Mouse (Mus musculus) lung, embryonic 14.5 days (tissue): ENCODE measurements around the gene Smarcd2. TPM values are rescaled to one million over a fixed set of nuclear protein-coding genes. Genes with fewer than 3 reads are reported as not detected.

Experiments used
- ATAC-seq: fragments of 200-750 bp; cut with Nextera tagmentation; 2 replicates; pipeline ENCODE4 v1.8.0; 2017; ENCODE audit warnings: mild to moderate bottlenecking, moderate TSS enrichment, moderate library complexity; ENCODE audit not compliant: insufficient read depth
- DNase-seq: peaks from one replicate; pipeline ENCODE4 v3.0.0-alpha.2; 2015
- H3K27ac ChIP-seq: fragments of 300-500 bp; sonication (generic); 2 replicates; pipeline ENCODE4 v1.5.1; 2014; ENCODE audit warnings: low read depth, mild to moderate bottlenecking, moderate library complexity
- H3K27me3 ChIP-seq: fragments of 300-500 bp; sonication (generic); 2 replicates; pipeline ENCODE4 v1.6.1; 2014; ENCODE audit warnings: low read length, control low read depth; ENCODE audit not compliant: insufficient read depth
- H3K36me3 ChIP-seq: fragments of 300-500 bp; sonication (generic); 2 replicates; pipeline ENCODE4 v1.6.1; 2014; ENCODE audit warnings: control low read depth; ENCODE audit not compliant: insufficient read depth
- H3K4me1 ChIP-seq: fragments of 300-500 bp; sonication (generic); 2 replicates; pipeline ENCODE4 v1.6.1; 2014; ENCODE audit warnings: antibody characterized with exemption, control low read depth; ENCODE audit not compliant: insufficient read depth
- H3K4me2 ChIP-seq: fragments of 300-500 bp; sonication (generic); 2 replicates; pipeline ENCODE4 v1.6.1; 2014; ENCODE audit warnings: mild to moderate bottlenecking
- H3K4me3 ChIP-seq: fragments of 300-500 bp; sonication (generic); 2 replicates; pipeline ENCODE4 v1.5.1; 2014; ENCODE audit warnings: low read depth, low read length
- H3K9ac ChIP-seq: fragments of 300-500 bp; sonication (generic); 2 replicates; pipeline ENCODE4 v1.6.1; 2014
- H3K9me3 ChIP-seq: fragments of 300-500 bp; sonication (generic); 2 replicates; pipeline ENCODE4 v1.6.1; 2016; ENCODE audit warnings: low read depth, low read length, control low read depth
- CTCF ChIP-seq: IDR thresholded peaks from 2 replicates; pipeline ENCODE4 v1.5.1; 2016; ENCODE audit warnings: antibody characterized with exemption, low read depth
- WGBS: fragments of 180-500 bp; shearing (Covaris S2); extraction: QIAGEN DNeasy Blood & Tissue Kit; methylation state at CpG from one replicate; pipeline ENCODE4 v1.1.7; 2014; 5-methylcytosine and 5-hydroxymethylcytosine counted together
- polyA plus RNA-seq: library from polyadenylated mRNA; unstranded; fragments of >200 nt; fragmentation: Nextera tagmentation; extraction: Ambion mirVana; gene quantifications from 2 replicates; pipeline ENCODE4 v1.2.1, GENCODE M21; 2014

The Smarcd2 gene
- polyA plus RNA-seq, 1 experiment from 2014 or later: 91.0 TPM

DNA sequence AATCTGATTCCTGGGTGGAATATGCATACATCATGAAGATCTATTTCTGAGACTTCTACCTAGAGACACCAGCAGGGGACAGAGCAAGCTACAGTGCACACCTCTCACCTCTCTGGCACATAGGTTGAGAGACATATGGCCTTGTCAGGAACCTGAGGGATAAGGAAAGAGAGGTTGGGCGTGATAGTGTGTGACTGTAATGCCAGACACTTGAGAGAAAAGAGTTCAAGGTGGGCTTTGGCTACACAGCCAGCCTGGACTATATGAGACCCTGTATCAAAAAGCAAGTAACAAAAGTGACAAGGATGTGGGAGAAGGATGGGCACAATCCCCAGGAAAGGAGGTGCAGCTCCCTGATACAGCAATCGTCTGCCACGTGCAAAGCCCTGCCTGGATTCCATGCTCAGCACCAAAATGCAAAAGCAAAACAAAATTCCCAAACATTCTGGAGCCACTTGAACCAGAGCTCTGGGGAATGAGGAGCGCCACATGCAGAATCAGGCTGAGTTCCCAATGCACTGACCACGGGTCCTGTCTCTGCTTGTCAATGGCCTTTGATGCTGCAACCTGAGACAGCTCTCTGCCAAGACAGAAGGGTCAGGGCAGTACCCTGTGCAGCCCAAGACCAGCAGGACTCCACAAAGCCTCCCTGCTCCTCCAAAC lies 1.5 kb downstream of the Smarcd2 start:
- Histone ChIP-seq H3K27me3 (no peaks in the 10 kb centered on the region), H3K4me1 (peaks cover 32% of the 10 kb centered on the region), H3K27ac (peak overlapping the region; percentile 98), H3K36me3 (peaks cover 26% of the 10 kb centered on the region), H3K9me3 (no peaks in the 10 kb centered on the region), H3K4me3 (peak overlapping the region; percentile 98), H3K9ac (peak overlapping the region; percentile 99), H3K4me2 (peak overlapping the region; percentile 89)
- no peak for ATAC-seq
- DNase-seq: peak; percentile 47
- WGBS: 13% methylated on average over 5 of the region's 5 CpGs
- peak; percentile 31; the same call in 1 of the 2 replicates for TF ChIP-seq CTCF

DNA sequence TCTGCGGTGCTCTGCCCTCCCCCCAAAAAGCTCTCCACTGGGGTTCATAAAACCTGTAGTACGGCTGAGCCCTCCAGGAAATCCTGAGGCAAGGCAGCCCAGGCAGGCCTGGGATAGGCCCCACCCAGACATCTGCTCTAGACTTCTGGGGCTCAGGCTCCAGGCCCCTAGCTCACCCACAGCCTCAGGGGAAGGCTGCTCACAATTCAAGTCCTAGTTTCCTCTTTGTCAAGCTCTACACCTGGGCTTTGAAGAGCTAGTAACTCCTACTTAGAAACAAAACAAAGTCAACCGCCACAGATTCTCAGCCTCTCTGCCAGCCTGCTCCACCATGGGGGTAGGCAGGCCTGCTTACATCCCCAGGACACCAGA lies 3.7 kb downstream of the Smarcd2 start:
- H3K4me3 ChIP-seq: peak overlapping the region; percentile 14
- peaks cover 25% of the 10 kb centered on the region for H3K4me1 ChIP-seq
- H3K9ac ChIP-seq: peak overlapping the region; percentile 49
- H3K27ac ChIP-seq: peak overlapping the region; percentile 72
- no peaks in the 10 kb centered on the region for H3K9me3 ChIP-seq
- 11% methylated on average over 3 of the region's 3 CpGs for WGBS
- TF ChIP-seq CTCF: no peak
- H3K4me2 ChIP-seq: peak overlapping the region; percentile 55
- no peak for ATAC-seq
- H3K27me3 ChIP-seq: no peaks in the 10 kb centered on the region
- H3K36me3 ChIP-seq: peaks cover 48% of the 10 kb centered on the region
- DNase-seq: peak; percentile 51

DNA sequence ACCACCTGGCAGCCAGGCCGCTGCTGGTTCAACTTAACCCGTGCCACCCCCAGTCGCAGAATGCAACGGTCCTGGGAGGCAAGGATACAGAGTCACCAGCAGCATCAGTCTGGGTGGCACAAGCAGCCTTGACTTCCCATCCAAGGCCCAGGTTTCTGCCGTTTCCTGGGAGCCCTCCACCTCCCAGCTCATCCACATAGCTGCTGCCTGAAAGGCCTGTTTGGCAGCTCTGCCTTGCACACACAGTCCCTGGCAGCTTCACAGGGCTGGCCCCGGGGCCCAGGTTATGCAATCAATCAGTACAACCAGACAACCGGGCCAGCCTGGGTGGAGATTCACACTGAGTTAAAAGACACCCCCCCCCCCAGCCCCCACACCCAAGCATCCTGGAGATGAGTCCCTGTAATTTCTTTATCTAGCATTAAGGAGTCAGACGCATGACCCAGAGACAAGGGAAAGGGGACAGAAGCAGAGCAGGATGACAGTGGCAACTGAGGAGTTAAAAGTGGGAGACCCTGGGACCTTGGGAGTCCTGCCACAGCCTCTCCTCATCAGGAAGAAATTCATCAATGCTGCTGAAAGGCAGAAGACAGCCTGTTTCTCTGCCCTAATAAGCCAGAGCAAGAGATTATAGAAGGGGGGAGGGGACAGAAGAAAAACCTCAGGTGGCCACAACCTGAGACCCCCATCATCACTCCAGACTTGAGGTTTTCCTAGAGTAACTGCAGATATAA lies 4.3 kb downstream of the Smarcd2 start:
- Histone ChIP-seq H3K4me1 (peaks cover 22% of the 10 kb centered on the region), H3K4me2 (peak overlapping the region; percentile 55), H3K4me3 (peak overlapping the region; percentile 15), H3K9ac (peak overlapping the region; percentile 49), H3K27me3 (no peaks in the 10 kb centered on the region), H3K36me3 (peaks cover 53% of the 10 kb centered on the region), H3K27ac (peak overlapping the region; percentile 72), H3K9me3 (no peaks in the 10 kb centered on the region)
- ATAC-seq (no peak), DNase-seq (peak; percentile 49)
- no peak for TF ChIP-seq CTCF
- WGBS: 21% methylated on average over 8 of the region's 8 CpGs

DNA sequence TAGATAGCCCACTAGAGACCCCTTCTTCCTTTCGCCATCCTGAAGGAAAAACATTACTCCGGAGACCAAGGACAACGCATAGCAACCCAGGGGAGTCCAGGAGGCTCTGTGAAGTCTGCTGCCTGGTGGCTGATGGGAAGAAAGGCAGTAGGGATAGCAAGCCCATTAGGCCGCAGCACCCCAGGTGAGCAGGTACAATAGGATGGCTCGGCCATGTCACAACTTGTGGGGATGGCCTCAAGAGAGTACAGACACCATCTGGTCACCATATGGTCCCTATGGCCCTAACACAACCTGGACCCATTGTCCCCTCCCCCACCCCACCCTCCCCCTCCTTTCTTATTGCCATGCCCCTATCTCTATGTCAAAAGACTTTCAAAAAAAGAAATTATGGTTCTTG lies 4.9 kb downstream of the Smarcd2 start:
- peak overlapping the region; percentile 72; the same call in 1 of the 2 replicates for H3K27ac ChIP-seq
- peak overlapping the region; percentile 55 for H3K4me2 ChIP-seq
- WGBS: 61% methylated on average over 5 of the region's 5 CpGs
- no peak overlapping the region for H3K9ac ChIP-seq
- no peaks in the 10 kb centered on the region for H3K9me3 ChIP-seq
- no peak overlapping the region for H3K4me3 ChIP-seq
- no peak for TF ChIP-seq CTCF
- no peaks in the 10 kb centered on the region for H3K27me3 ChIP-seq
- no peak for ATAC-seq
- H3K36me3 ChIP-seq: peaks cover 60% of the 10 kb centered on the region
- H3K4me1 ChIP-seq: peaks cover 22% of the 10 kb centered on the region
- no peak for DNase-seq

DNA sequence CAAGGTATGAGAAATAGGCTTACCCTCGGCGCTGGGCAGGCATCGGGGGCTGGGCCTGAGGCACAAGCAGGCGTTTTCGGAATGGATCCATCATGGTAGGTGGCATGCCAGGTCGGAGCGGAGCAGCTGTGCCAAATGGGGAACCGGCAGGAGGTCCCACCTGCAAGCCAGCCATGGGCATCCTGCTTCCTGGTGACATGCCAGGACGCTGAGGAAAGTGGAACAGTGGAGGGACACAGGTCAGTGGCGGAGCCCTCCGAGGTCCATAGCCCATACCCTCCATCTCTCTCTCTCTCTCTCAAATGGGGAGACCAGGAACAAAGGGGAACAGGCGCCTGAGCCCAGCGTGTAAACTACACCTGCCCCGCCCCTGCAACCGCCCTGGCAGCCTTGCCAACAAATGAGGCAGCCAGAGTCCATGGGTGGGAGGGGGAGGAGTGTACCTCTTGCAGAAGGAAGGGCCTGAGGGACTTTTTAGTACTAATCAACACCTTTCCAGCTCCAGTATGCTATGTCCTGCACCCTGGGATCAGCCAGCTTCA lies 5.4 kb downstream of the Smarcd2 start:
- TF ChIP-seq CTCF: no peak
- DNase-seq (no peak), ATAC-seq (no peak)
- Histone ChIP-seq H3K9me3 (no peaks in the 10 kb centered on the region), H3K27me3 (no peaks in the 10 kb centered on the region), H3K4me2 (no peak overlapping the region), H3K4me1 (peaks cover 22% of the 10 kb centered on the region), H3K9ac (no peak overlapping the region), H3K4me3 (no peak overlapping the region), H3K36me3 (peaks cover 64% of the 10 kb centered on the region), H3K27ac (no peak overlapping the region)
- 59% methylated on average over 15 of the region's 15 CpGs for WGBS

DNA sequence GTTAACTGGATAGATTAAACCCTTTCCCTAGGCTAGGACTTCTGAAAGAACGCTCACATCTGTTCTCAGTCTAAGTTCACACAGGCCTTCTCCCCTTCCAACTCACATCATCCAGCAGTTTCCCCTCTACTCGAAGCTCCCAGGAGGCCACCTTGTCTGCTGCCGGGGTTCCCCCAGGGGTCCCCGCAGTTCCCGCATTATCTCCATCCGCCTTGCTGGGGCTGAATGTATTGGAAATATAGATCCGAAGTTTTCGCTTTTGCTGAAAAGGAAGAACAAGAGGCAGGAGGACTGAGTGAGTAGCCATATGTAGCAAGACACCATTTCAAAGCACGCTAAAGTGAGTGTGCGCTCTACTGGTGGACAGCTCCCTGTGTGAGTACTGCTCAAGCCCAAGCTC lies 6.3 kb downstream of the Smarcd2 start:
- TF ChIP-seq CTCF: no peak
- H3K27me3 ChIP-seq: no peaks in the 10 kb centered on the region
- no peak overlapping the region for H3K9ac ChIP-seq
- DNase-seq: no peak
- peaks cover 20% of the 10 kb centered on the region for H3K4me1 ChIP-seq
- 90% methylated on average over 10 of the region's 10 CpGs for WGBS
- no peak overlapping the region for H3K27ac ChIP-seq
- H3K4me2 ChIP-seq: no peak overlapping the region
- peaks cover 74% of the 10 kb centered on the region for H3K36me3 ChIP-seq
- H3K4me3 ChIP-seq: no peak overlapping the region
- no peaks in the 10 kb centered on the region for H3K9me3 ChIP-seq
- ATAC-seq: no peak

DNA sequence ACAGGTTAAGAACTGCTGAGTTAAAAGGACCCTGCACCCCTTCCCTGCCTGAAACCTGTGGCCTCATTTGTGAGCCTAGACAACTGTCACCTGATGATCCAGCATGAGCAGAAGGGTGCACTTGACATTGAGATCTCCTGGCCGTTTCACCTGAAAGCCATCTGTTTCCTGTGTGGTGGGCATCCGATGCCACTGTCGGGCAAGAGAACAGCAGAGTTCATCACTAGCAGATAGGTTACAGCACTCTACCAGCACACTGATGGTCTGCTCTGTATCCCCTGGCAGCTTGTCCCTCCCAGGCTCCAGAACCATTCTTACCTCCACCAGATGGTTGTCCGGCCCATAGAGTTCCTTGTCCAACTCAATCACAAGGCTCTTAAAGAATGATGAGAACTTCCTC lies 7.2 kb downstream of the Smarcd2 start:
- Histone ChIP-seq H3K4me1 (peaks cover 16% of the 10 kb centered on the region), H3K4me3 (no peak overlapping the region), H3K36me3 (peaks cover 80% of the 10 kb centered on the region), H3K4me2 (no peak overlapping the region), H3K9me3 (no peaks in the 10 kb centered on the region), H3K27ac (no peak overlapping the region), H3K27me3 (no peaks in the 10 kb centered on the region), H3K9ac (no peak overlapping the region)
- TF ChIP-seq CTCF: no peak
- no peak for DNase-seq
- no peak for ATAC-seq
- 93% methylated on average over 4 of the region's 4 CpGs for WGBS
